Mouse (Mus musculus) CH12.LX (cell line): Measurements from ENCODE around the gene Tecta.

Experiments
- CTCF ChIP-seq, 2 experiments: IDR thresholded peaks in 1 of 2; conservative IDR thresholded peaks in 1 of 2; 2 replicates each; pipeline ENCODE4 v1.5.1; 2011 to 2012; ENCODE audit warnings: low read depth in 2 of 2, low read length in 2 of 2, improper control_type of control experiment in 1 of 2, inconsistent platforms in 1 of 2, mild to moderate bottlenecking in 1 of 2, moderate library complexity in 1 of 2
- MAFK ChIP-seq: IDR thresholded peaks from 2 replicates; pipeline ENCODE4 v1.6.1; 2011; ENCODE audit warnings: low read length, improper control_type of control experiment; ENCODE audit not compliant: insufficient replicate concordance
- MAX ChIP-seq: IDR thresholded peaks from 2 replicates; pipeline ENCODE4 v1.6.1; 2011; ENCODE audit warnings: low read length, improper control_type of control experiment
- MEF2A ChIP-seq: IDR thresholded peaks from 2 replicates; pipeline ENCODE4 v1.6.1; 2014; ENCODE audit warnings: low read depth, mild to moderate bottlenecking, inconsistent platforms, low read length, improper control_type of control experiment, borderline replicate concordance
- POLR2AphosphoS2 ChIP-seq: IDR thresholded peaks from 2 replicates; pipeline ENCODE4 v1.6.1; 2011; ENCODE audit warnings: low read depth, low read length, improper control_type of control experiment
- RCOR1 ChIP-seq: conservative IDR thresholded peaks from 2 replicates; pipeline ENCODE4 v1.6.1; 2012; ENCODE audit warnings: low read depth, mild to moderate bottlenecking, inconsistent platforms, low read length, improper control_type of control experiment
- ZNF384 ChIP-seq: IDR thresholded peaks from 2 replicates; pipeline ENCODE4 v1.6.1; 2012; ENCODE audit warnings: low read depth, low read length, improper control_type of control experiment, inconsistent platforms

DNA sequence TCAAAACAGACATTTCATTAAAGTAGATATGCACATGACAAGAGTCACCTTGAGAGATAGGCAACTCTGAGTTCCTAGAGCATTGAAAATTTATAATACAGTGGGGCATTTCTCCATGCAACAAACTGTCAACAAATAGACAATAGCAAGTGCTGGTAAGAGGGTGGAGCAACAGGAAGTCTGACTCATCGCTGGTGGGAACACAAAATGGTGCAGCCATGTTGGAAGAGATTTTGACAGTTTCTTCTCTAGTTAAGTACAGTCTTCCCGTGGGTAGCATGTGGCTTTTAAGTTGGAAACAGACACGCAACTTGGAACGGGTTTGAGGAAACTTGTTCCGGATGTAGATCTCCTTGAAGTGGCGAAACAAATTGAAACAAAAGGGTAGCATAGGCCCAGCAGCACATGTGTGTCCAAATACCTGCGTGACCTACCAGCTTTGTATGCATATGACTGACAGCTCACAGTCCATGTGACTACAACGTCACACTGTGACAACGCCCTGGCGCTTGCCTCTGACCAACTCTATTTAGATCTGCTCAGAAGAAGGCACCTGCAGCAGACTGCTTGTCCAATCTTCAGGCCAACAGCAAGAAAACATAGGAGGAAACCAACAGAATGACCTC, 103.3 kb downstream of the Tecta start:
- TF ChIP-seq RCOR1 (no peak), ZNF384 (no peak), MEF2A (no peak), CTCF (conservative IDR thresholded peaks at IDR 0.05 in 1 of 2, IDR thresholded peaks at IDR 0.05 in 1 of 2; ENCODE audit: low read depth in 2 of 2, low read length in 2 of 2) (no peak), MAFK (no peak), MAX (no peak), POLR2AphosphoS2 (no peak)
